Mouse (Mus musculus): ENCODE measurements at regions not wholly inside any gene's neighbourhood (a gene's known extent, or its start where the extent isn't known, plus 50 kb on each side); places are given as distances from the start of the nearest gene placed in this dataset.

GRCm38 (mm10) chr15:93919577-93919976 is 323.9 kb upstream of the Prickle1 start:
- no peaks in the 10 kb centered on the region for H3K36me3 ChIP-seq (replicated peaks; ENCODE audit: insufficient read depth, low read length)
- ATAC-seq (no peak), DNase-seq (no peak)
- H3K4me3 ChIP-seq (ENCODE audit: low read depth, low read length), result no peak overlapping the region
- H3K4me2 ChIP-seq (ENCODE audit: low read depth, low read length), result no peak overlapping the region
- no peaks in the 10 kb centered on the region for H3K27me3 ChIP-seq (ENCODE audit: insufficient read depth, low read length)
- no peak overlapping the region for H3K9ac ChIP-seq (replicated peaks)
- TF ChIP-seq EP300 (IDR thresholded peaks at IDR 0.05; ENCODE audit: low read depth) (no peak), CTCF (IDR thresholded peaks at IDR 0.05; ENCODE audit: low read depth) (no peak)
- 82% methylated on average over 6 of the region's 6 CpGs for WGBS (ENCODE audit: insufficient replicate concordance)
- no peaks in the 10 kb centered on the region for H3K9me3 ChIP-seq (ENCODE audit: low read length)
- H3K27ac ChIP-seq (ENCODE audit: low read depth), result no peak overlapping the region
- no peaks in the 10 kb centered on the region for H3K4me1 ChIP-seq (ENCODE audit: insufficient read depth)

- 56% methylated on average over 3 of the region's 3 CpGs for WGBS (ENCODE audit: insufficient replicate concordance)
- Histone ChIP-seq H3K4me3 (ENCODE audit: low read depth, low read length) (no peak overlapping the region), H3K27me3 (ENCODE audit: insufficient read depth, low read length) (no peaks in the 10 kb centered on the region), H3K27ac (ENCODE audit: low read depth) (no peak overlapping the region), H3K36me3 (replicated peaks; ENCODE audit: insufficient read depth, low read length) (no peaks in the 10 kb centered on the region), H3K9ac (replicated peaks) (no peak overlapping the region), H3K4me1 (ENCODE audit: insufficient read depth) (no peaks in the 10 kb centered on the region), H3K4me2 (ENCODE audit: low read depth, low read length) (no peak overlapping the region), H3K9me3 (ENCODE audit: low read length) (no peaks in the 10 kb centered on the region)
- TF ChIP-seq CTCF (IDR thresholded peaks at IDR 0.05; ENCODE audit: low read depth) (no peak), EP300 (IDR thresholded peaks at IDR 0.05; ENCODE audit: low read depth) (no peak; the same call in 1 of the 2 replicates)
- ATAC-seq (no peak), DNase-seq (no peak)
These were observed 321.2 kb upstream of the Prickle1 start for GRCm38 (mm10) chr15:93916856-93917255.

DNA sequence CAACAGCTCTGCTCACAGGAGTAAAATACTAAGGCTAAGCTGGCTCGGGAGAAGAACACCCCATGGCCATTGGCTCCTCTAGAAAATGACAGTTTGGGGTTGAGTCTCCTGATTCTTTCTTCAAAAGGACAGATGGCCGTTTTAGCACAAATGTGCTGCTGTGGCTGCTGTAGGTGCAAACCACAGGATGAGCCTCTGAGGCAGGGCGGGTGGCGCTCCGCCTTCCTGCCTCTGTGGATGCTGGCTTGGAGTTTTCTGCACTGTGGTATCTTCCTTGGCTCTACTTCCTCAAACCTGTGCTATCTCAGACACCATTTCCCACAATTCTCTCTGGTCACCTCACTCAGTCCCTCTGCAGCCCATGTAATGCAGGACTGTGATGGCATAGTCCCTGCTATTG is 317.8 kb upstream of the Prickle1 start:
- no peaks in the 10 kb centered on the region for H3K4me1 ChIP-seq (ENCODE audit: insufficient read depth)
- WGBS (ENCODE audit: insufficient replicate concordance), result 37% methylated on average over 5 of the region's 5 CpGs
- H3K36me3 ChIP-seq (replicated peaks; ENCODE audit: insufficient read depth, low read length), result no peaks in the 10 kb centered on the region
- H3K27ac ChIP-seq (ENCODE audit: low read depth), result no peak overlapping the region
- no peak overlapping the region for H3K4me3 ChIP-seq (ENCODE audit: low read depth, low read length)
- no peak overlapping the region for H3K4me2 ChIP-seq (ENCODE audit: low read depth, low read length)
- no peaks in the 10 kb centered on the region for H3K9me3 ChIP-seq (ENCODE audit: low read length)
- no peak overlapping the region for H3K9ac ChIP-seq (replicated peaks)
- no peaks in the 10 kb centered on the region for H3K27me3 ChIP-seq (ENCODE audit: insufficient read depth, low read length)
- TF ChIP-seq CTCF (IDR thresholded peaks at IDR 0.05; ENCODE audit: low read depth), result no peak
- no peak for TF ChIP-seq EP300 (IDR thresholded peaks at IDR 0.05; ENCODE audit: low read depth)
- ATAC-seq (no peak; the same call in 1 of the 2 replicates), DNase-seq (no peak)

DNA sequence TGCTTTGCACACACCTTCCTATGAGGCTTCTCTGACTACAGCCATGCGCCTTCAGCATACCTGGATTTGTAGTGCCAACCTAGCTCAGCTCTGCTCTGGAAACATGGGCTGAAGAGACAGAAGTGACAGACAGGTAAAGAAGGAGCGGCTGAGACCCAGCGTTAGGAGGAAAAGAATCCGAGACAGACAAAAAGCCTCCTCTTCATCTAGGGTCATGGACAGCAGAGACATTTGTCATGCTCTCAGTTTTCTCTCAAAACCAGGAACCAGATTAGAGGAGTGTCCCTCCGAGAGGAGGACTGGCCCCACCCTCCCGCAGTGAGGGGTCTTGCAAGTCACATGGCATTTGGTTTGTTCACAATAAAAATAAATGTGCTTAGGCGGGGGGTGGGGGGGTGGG is 317.4 kb upstream of the Prickle1 start:
- WGBS (ENCODE audit: insufficient replicate concordance), result 41% methylated on average over 7 of the region's 7 CpGs
- ATAC-seq (no peak), DNase-seq (no peak)
- Histone ChIP-seq H3K36me3 (replicated peaks; ENCODE audit: insufficient read depth, low read length) (no peaks in the 10 kb centered on the region), H3K4me2 (ENCODE audit: low read depth, low read length) (no peak overlapping the region), H3K4me1 (ENCODE audit: insufficient read depth) (no peaks in the 10 kb centered on the region), H3K27me3 (ENCODE audit: insufficient read depth, low read length) (no peaks in the 10 kb centered on the region), H3K27ac (ENCODE audit: low read depth) (no peak overlapping the region), H3K4me3 (ENCODE audit: low read depth, low read length) (no peak overlapping the region), H3K9me3 (ENCODE audit: low read length) (no peaks in the 10 kb centered on the region), H3K9ac (replicated peaks) (no peak overlapping the region)
- TF ChIP-seq EP300 (IDR thresholded peaks at IDR 0.05; ENCODE audit: low read depth), result no peak
- no peak for TF ChIP-seq CTCF (IDR thresholded peaks at IDR 0.05; ENCODE audit: low read depth)

- no peak overlapping the region for H3K4me2 ChIP-seq (ENCODE audit: low read depth, low read length)
- ATAC-seq (no peak), DNase-seq (no peak)
- no peak overlapping the region for H3K27ac ChIP-seq (ENCODE audit: low read depth)
- H3K9me3 ChIP-seq (ENCODE audit: low read length), result no peaks in the 10 kb centered on the region
- H3K36me3 ChIP-seq (replicated peaks; ENCODE audit: insufficient read depth, low read length), result no peaks in the 10 kb centered on the region
- TF ChIP-seq EP300 (IDR thresholded peaks at IDR 0.05; ENCODE audit: low read depth), result no peak
- TF ChIP-seq CTCF (IDR thresholded peaks at IDR 0.05; ENCODE audit: low read depth), result no peak
- no peaks in the 10 kb centered on the region for H3K4me1 ChIP-seq (ENCODE audit: insufficient read depth)
- no peak overlapping the region for H3K4me3 ChIP-seq (ENCODE audit: low read depth, low read length)
- H3K9ac ChIP-seq (replicated peaks), result no peak overlapping the region
- H3K27me3 ChIP-seq (ENCODE audit: insufficient read depth, low read length), result no peaks in the 10 kb centered on the region
- WGBS (ENCODE audit: insufficient replicate concordance), result 73% methylated on average over 11 of the region's 11 CpGs
These were observed 315.3 kb upstream of the Prickle1 start for GRCm38 (mm10) chr15:93910981-93911431.

DNA sequence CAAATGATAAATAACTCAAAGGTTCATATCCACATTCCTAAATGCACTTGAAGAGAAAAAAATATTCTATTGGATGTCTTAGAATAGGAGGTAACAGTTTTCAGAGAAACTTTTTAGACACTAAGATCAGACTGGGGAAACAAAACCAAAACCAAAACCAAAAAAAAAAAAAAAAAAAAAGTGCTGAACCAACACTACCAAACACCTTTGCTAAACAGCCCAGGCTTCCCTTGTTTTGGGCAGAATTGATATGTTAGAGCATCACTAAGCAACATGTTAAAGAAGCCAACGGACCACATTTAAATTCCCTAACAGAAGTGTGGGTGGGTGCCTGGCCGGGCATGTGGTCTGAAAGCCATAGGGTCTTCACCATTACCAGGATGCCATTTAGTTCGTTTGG is 314.5 kb upstream of the Prickle1 start:
- no peak overlapping the region for H3K4me2 ChIP-seq (ENCODE audit: low read depth, low read length)
- TF ChIP-seq CTCF (IDR thresholded peaks at IDR 0.05; ENCODE audit: low read depth) (no peak), EP300 (IDR thresholded peaks at IDR 0.05; ENCODE audit: low read depth) (no peak)
- 69% methylated on average over 3 of the region's 3 CpGs for WGBS (ENCODE audit: insufficient replicate concordance)
- DNase-seq (no peak), ATAC-seq (no peak)
- H3K4me3 ChIP-seq (ENCODE audit: low read depth, low read length), result no peak overlapping the region
- no peaks in the 10 kb centered on the region for H3K27me3 ChIP-seq (ENCODE audit: insufficient read depth, low read length)
- no peaks in the 10 kb centered on the region for H3K36me3 ChIP-seq (replicated peaks; ENCODE audit: insufficient read depth, low read length)
- H3K9ac ChIP-seq (replicated peaks), result no peak overlapping the region
- no peak overlapping the region for H3K27ac ChIP-seq (ENCODE audit: low read depth)
- no peaks in the 10 kb centered on the region for H3K9me3 ChIP-seq (ENCODE audit: low read length)
- H3K4me1 ChIP-seq (ENCODE audit: insufficient read depth), result no peaks in the 10 kb centered on the region
